Mouse (Mus musculus): Measurements from ENCODE around the gene Smchd1. TPM values are rescaled to one million over a fixed set of nuclear protein-coding genes. Genes with fewer than 3 reads are reported as not detected.

Gene Smchd1
- polyA plus RNA-seq, 1 experiment from 2014 or later, result 58.6 TPM

- H3K27ac ChIP-seq (ENCODE audit: low read length), result no peak overlapping the region
Measured at GRCm38 (mm10) chr17:71309141-71309540, 166.0 kb downstream of the Smchd1 start.

GRCm38 (mm10) chr17:71308296-71308695 lies 166.8 kb downstream of the Smchd1 start:
- H3K9ac ChIP-seq (ENCODE audit: low read length), result no peak overlapping the region
- no peak overlapping the region for H3K4me3 ChIP-seq (ENCODE audit: low read length)
- no peaks in the 10 kb centered on the region for H3K36me3 ChIP-seq (ENCODE audit: control insufficient read depth, insufficient read depth, low read length)
- peaks cover 40% of the 10 kb centered on the region for H3K27me3 ChIP-seq (ENCODE audit: control insufficient read depth, insufficient read depth, low read depth, low read length)
- ATAC-seq (ENCODE audit: low read depth), result no peak
- WGBS, result 91% methylated on average over 5 of the region's 5 CpGs
- H3K4me1 ChIP-seq (replicated peaks; ENCODE audit: control insufficient read depth, insufficient read depth, low read length), result peaks cover 12% of the 10 kb centered on the region
- no peak overlapping the region for H3K4me2 ChIP-seq (ENCODE audit: low read depth, low read length)
- H3K9me3 ChIP-seq (ENCODE audit: control insufficient read depth, low read length), result no peaks in the 10 kb centered on the region
- no peak overlapping the region for H3K27ac ChIP-seq (ENCODE audit: low read length)

More at GRCm38 (mm10) chr17:71309141-71309540, 166.0 kb downstream of the Smchd1 start:
- Histone ChIP-seq H3K4me3 (ENCODE audit: low read length) (no peak overlapping the region), H3K27me3 (ENCODE audit: control insufficient read depth, insufficient read depth, low read depth, low read length) (peaks cover 40% of the 10 kb centered on the region), H3K4me1 (replicated peaks; ENCODE audit: control insufficient read depth, insufficient read depth, low read length) (peaks cover 12% of the 10 kb centered on the region), H3K9ac (ENCODE audit: low read length) (no peak overlapping the region), H3K36me3 (ENCODE audit: control insufficient read depth, insufficient read depth, low read length) (no peaks in the 10 kb centered on the region), H3K4me2 (ENCODE audit: low read depth, low read length) (no peak overlapping the region), H3K9me3 (ENCODE audit: control insufficient read depth, low read length) (no peaks in the 10 kb centered on the region)
- 43% methylated on average over 14 of the region's 14 CpGs for WGBS
- no peak for ATAC-seq (ENCODE audit: low read depth)

- ATAC-seq (ENCODE audit: low read depth), result no peak
- no peaks in the 10 kb centered on the region for H3K9me3 ChIP-seq (ENCODE audit: control insufficient read depth, low read length)
- H3K27ac ChIP-seq (ENCODE audit: low read length), result no peak overlapping the region
- H3K4me3 ChIP-seq (ENCODE audit: low read length), result no peak overlapping the region
- peaks cover 12% of the 10 kb centered on the region for H3K4me1 ChIP-seq (replicated peaks; ENCODE audit: control insufficient read depth, insufficient read depth, low read length)
- peaks cover 36% of the 10 kb centered on the region for H3K27me3 ChIP-seq (ENCODE audit: control insufficient read depth, insufficient read depth, low read depth, low read length)
- no peak overlapping the region for H3K4me2 ChIP-seq (ENCODE audit: low read depth, low read length)
- no peak overlapping the region for H3K9ac ChIP-seq (ENCODE audit: low read length)
- no peaks in the 10 kb centered on the region for H3K36me3 ChIP-seq (ENCODE audit: control insufficient read depth, insufficient read depth, low read length)
- 83% methylated on average over 10 of the region's 10 CpGs for WGBS
Measured at GRCm38 (mm10) chr17:71307251-71307790, 167.8 kb downstream of the Smchd1 start.

GRCm38 (mm10) chr17:71306716-71307115 lies 168.4 kb downstream of the Smchd1 start:
- Histone ChIP-seq H3K27me3 (ENCODE audit: control insufficient read depth, insufficient read depth, low read depth, low read length) (peaks cover 32% of the 10 kb centered on the region), H3K9me3 (ENCODE audit: control insufficient read depth, low read length) (no peaks in the 10 kb centered on the region), H3K27ac (ENCODE audit: low read length) (no peak overlapping the region), H3K4me3 (ENCODE audit: low read length) (no peak overlapping the region), H3K9ac (ENCODE audit: low read length) (no peak overlapping the region), H3K4me2 (ENCODE audit: low read depth, low read length) (no peak overlapping the region), H3K36me3 (ENCODE audit: control insufficient read depth, insufficient read depth, low read length) (no peaks in the 10 kb centered on the region), H3K4me1 (replicated peaks; ENCODE audit: control insufficient read depth, insufficient read depth, low read length) (peaks cover 12% of the 10 kb centered on the region)
- ATAC-seq (ENCODE audit: low read depth), result no peak
- whole genome bisulfite sequencing, result 79% methylated on average over 4 of the region's 4 CpGs

- peaks cover 26% of the 10 kb centered on the region for H3K27me3 ChIP-seq (ENCODE audit: control insufficient read depth, insufficient read depth, low read depth, low read length)
- WGBS, result 78% methylated on average over 6 of the region's 6 CpGs
- H3K9me3 ChIP-seq (ENCODE audit: control insufficient read depth, low read length), result no peaks in the 10 kb centered on the region
- H3K4me1 ChIP-seq (replicated peaks; ENCODE audit: control insufficient read depth, insufficient read depth, low read length), result peaks cover 7% of the 10 kb centered on the region
- no peak overlapping the region for H3K9ac ChIP-seq (ENCODE audit: low read length)
- H3K36me3 ChIP-seq (ENCODE audit: control insufficient read depth, insufficient read depth, low read length), result no peaks in the 10 kb centered on the region
- no peak overlapping the region for H3K27ac ChIP-seq (ENCODE audit: low read length)
- H3K4me3 ChIP-seq (ENCODE audit: low read length), result no peak overlapping the region
- H3K4me2 ChIP-seq (ENCODE audit: low read depth, low read length), result no peak overlapping the region
- no peak for ATAC-seq (ENCODE audit: low read depth)
Measured at GRCm38 (mm10) chr17:71306091-71306490, 169.1 kb downstream of the Smchd1 start.

- Histone ChIP-seq H3K4me3 (ENCODE audit: low read length) (no peak overlapping the region), H3K4me1 (replicated peaks; ENCODE audit: control insufficient read depth, insufficient read depth, low read length) (no peaks in the 10 kb centered on the region), H3K4me2 (ENCODE audit: low read depth, low read length) (no peak overlapping the region), H3K9me3 (ENCODE audit: control insufficient read depth, low read length) (no peaks in the 10 kb centered on the region), H3K27ac (ENCODE audit: low read length) (no peak overlapping the region), H3K36me3 (ENCODE audit: control insufficient read depth, insufficient read depth, low read length) (no peaks in the 10 kb centered on the region), H3K9ac (ENCODE audit: low read length) (no peak overlapping the region), H3K27me3 (ENCODE audit: control insufficient read depth, insufficient read depth, low read depth, low read length) (peaks cover 4% of the 10 kb centered on the region)
- no peak for ATAC-seq (ENCODE audit: low read depth)
- 27% methylated on average over 6 of the region's 6 CpGs for WGBS
Measured at GRCm38 (mm10) chr17:71303444-71303843, 171.7 kb downstream of the Smchd1 start.

GRCm38 (mm10) chr17:71301413-71301812 lies 173.7 kb downstream of the Smchd1 start:
- H3K9me3 ChIP-seq (ENCODE audit: control insufficient read depth, low read length), result no peaks in the 10 kb centered on the region
- no peak overlapping the region for H3K4me3 ChIP-seq (ENCODE audit: low read length)
- H3K4me1 ChIP-seq (replicated peaks; ENCODE audit: control insufficient read depth, insufficient read depth, low read length), result no peaks in the 10 kb centered on the region
- 68% methylated on average over 5 of the region's 5 CpGs for WGBS
- no peak overlapping the region for H3K27ac ChIP-seq (ENCODE audit: low read length)
- no peak overlapping the region for H3K9ac ChIP-seq (ENCODE audit: low read length)
- H3K36me3 ChIP-seq (ENCODE audit: control insufficient read depth, insufficient read depth, low read length), result no peaks in the 10 kb centered on the region
- no peak overlapping the region for H3K4me2 ChIP-seq (ENCODE audit: low read depth, low read length)
- ATAC-seq (ENCODE audit: low read depth), result no peak
- H3K27me3 ChIP-seq (ENCODE audit: control insufficient read depth, insufficient read depth, low read depth, low read length), result no peaks in the 10 kb centered on the region

- Histone ChIP-seq H3K4me3 (ENCODE audit: low read length) (no peak overlapping the region), H3K9ac (ENCODE audit: low read length) (no peak overlapping the region), H3K36me3 (ENCODE audit: control insufficient read depth, insufficient read depth, low read length) (no peaks in the 10 kb centered on the region), H3K9me3 (ENCODE audit: control insufficient read depth, low read length) (no peaks in the 10 kb centered on the region), H3K4me1 (replicated peaks; ENCODE audit: control insufficient read depth, insufficient read depth, low read length) (no peaks in the 10 kb centered on the region), H3K27me3 (ENCODE audit: control insufficient read depth, insufficient read depth, low read depth, low read length) (no peaks in the 10 kb centered on the region), H3K27ac (ENCODE audit: low read length) (no peak overlapping the region), H3K4me2 (ENCODE audit: low read depth, low read length) (no peak overlapping the region)
- ATAC-seq (ENCODE audit: low read depth), result peak; percentile 61; the same call in 1 of the 2 replicates
- 61% methylated on average over 2 of the region's 2 CpGs for WGBS
Measured at GRCm38 (mm10) chr17:71300338-71300737, 174.8 kb downstream of the Smchd1 start.

- WGBS, result 88% methylated on average over 4 of the region's 4 CpGs
- H3K4me1 ChIP-seq (replicated peaks; ENCODE audit: control insufficient read depth, insufficient read depth, low read length), result no peaks in the 10 kb centered on the region
- no peaks in the 10 kb centered on the region for H3K36me3 ChIP-seq (ENCODE audit: control insufficient read depth, insufficient read depth, low read length)
- no peak overlapping the region for H3K27ac ChIP-seq (ENCODE audit: low read length)
- no peak overlapping the region for H3K9ac ChIP-seq (ENCODE audit: low read length)
- H3K9me3 ChIP-seq (ENCODE audit: control insufficient read depth, low read length), result no peaks in the 10 kb centered on the region
- H3K4me2 ChIP-seq (ENCODE audit: low read depth, low read length), result no peak overlapping the region
- no peak for ATAC-seq (ENCODE audit: low read depth)
- no peak overlapping the region for H3K4me3 ChIP-seq (ENCODE audit: low read length)
- no peaks in the 10 kb centered on the region for H3K27me3 ChIP-seq (ENCODE audit: control insufficient read depth, insufficient read depth, low read depth, low read length)
Measured at GRCm38 (mm10) chr17:71299879-71300278, 175.3 kb downstream of the Smchd1 start.

- H3K9ac ChIP-seq (ENCODE audit: low read length), result no peak overlapping the region
- H3K4me3 ChIP-seq (ENCODE audit: low read length), result no peak overlapping the region
- H3K9me3 ChIP-seq (ENCODE audit: control insufficient read depth, low read length), result no peaks in the 10 kb centered on the region
- no peak for ATAC-seq (ENCODE audit: low read depth)
- no peak overlapping the region for H3K4me2 ChIP-seq (ENCODE audit: low read depth, low read length)
- no peaks in the 10 kb centered on the region for H3K27me3 ChIP-seq (ENCODE audit: control insufficient read depth, insufficient read depth, low read depth, low read length)
- 55% methylated on average over 3 of the region's 3 CpGs for WGBS
- no peak overlapping the region for H3K27ac ChIP-seq (ENCODE audit: low read length)
- H3K36me3 ChIP-seq (ENCODE audit: control insufficient read depth, insufficient read depth, low read length), result no peaks in the 10 kb centered on the region
- no peaks in the 10 kb centered on the region for H3K4me1 ChIP-seq (replicated peaks; ENCODE audit: control insufficient read depth, insufficient read depth, low read length)
Measured at GRCm38 (mm10) chr17:71294570-71294969, 180.6 kb downstream of the Smchd1 start.

Measured in lung, embryonic 16.5 days (tissue).